Mouse (Mus musculus): ENCODE measurements at regions not wholly inside any gene's neighbourhood (a gene's known extent, or its start where the extent isn't known, plus 50 kb on each side); places are given as distances from the start of the nearest gene placed in this dataset.

DNA sequence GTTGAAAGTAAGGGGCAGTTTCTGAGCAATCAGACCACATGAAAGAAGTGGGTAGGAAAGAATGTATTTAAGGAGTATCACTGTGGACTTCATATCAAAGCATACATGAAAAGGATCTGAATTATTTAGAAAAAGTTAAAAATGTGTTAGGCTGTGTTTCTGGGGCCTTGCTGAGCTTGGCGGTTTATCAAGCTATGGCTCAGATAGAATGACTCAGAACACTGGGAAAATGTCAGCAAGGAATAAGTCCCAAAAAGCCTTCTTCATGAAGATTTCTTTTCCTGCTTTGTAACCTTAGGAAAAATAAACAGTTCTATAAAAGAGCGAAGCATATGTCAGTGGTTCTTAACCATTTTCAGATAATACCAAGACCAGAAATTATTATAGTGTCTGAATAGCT, 56.0 kb upstream of the Plxna4 start:
- H3K27ac ChIP-seq (ENCODE audit: low read depth, low read length) = no peak overlapping the region
- H3K9ac ChIP-seq (ENCODE audit: low read length) = no peak overlapping the region
- H3K4me2 ChIP-seq (ENCODE audit: low read length) = no peak overlapping the region
- H3K36me3 ChIP-seq (ENCODE audit: control insufficient read depth, insufficient read depth, low read length) = no peaks in the 10 kb centered on the region
- no peak overlapping the region for H3K4me3 ChIP-seq (ENCODE audit: low read depth, low read length)
- no peak for ATAC-seq
- H3K9me3 ChIP-seq (replicated peaks; ENCODE audit: control insufficient read depth, low read length) = no peaks in the 10 kb centered on the region
- 97% methylated on average over 2 of the region's 2 CpGs for WGBS
- DNase-seq (ENCODE audit: low spot score) = no peak
- no peaks in the 10 kb centered on the region for H3K27me3 ChIP-seq (replicated peaks; ENCODE audit: control insufficient read depth, insufficient read depth, low read length)
- no peaks in the 10 kb centered on the region for H3K4me1 ChIP-seq (ENCODE audit: control insufficient read depth, insufficient read depth, low read length)

DNA sequence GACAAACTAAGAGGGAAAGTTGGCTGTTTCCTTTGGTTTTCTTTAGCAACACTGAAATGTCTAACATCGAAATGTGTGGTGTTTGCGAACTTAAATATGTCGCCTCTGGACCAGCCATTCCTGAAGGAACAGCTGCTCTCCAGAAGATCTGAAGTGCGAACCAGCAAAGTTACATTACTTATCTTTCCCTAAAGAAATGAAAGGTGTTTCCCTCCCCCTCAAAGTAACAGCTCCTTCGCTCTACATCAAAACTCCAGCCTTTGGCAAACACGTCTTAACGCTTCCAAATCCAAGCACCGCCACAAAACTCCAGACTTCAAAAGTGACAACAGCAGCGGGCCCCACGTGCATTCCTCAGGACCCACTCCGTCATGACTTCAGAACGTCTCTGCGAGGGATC, 50.9 kb upstream of the Plxna4 start:
- H3K36me3 ChIP-seq (ENCODE audit: control insufficient read depth, insufficient read depth, low read length) = no peaks in the 10 kb centered on the region
- no peak overlapping the region for H3K4me3 ChIP-seq (ENCODE audit: low read depth, low read length)
- H3K9ac ChIP-seq (ENCODE audit: low read length) = no peak overlapping the region
- 90% methylated on average over 13 of the region's 13 CpGs for WGBS
- DNase-seq (ENCODE audit: low spot score) (no peak), ATAC-seq (no peak)
- H3K4me2 ChIP-seq (ENCODE audit: low read length) = no peak overlapping the region
- H3K27me3 ChIP-seq (replicated peaks; ENCODE audit: control insufficient read depth, insufficient read depth, low read length) = no peaks in the 10 kb centered on the region
- no peaks in the 10 kb centered on the region for H3K9me3 ChIP-seq (replicated peaks; ENCODE audit: control insufficient read depth, low read length)
- no peak overlapping the region for H3K27ac ChIP-seq (ENCODE audit: low read depth, low read length)
- H3K4me1 ChIP-seq (ENCODE audit: control insufficient read depth, insufficient read depth, low read length) = no peaks in the 10 kb centered on the region
